Mouse (Mus musculus) embryonic stem cell, embryonic (primary cell): ENCODE measurements around the gene Ssbp3.

ENCODE experiments used
- CTCF ChIA-PET, 4 experiments: fragments of 300-600 bp in 2 of 4; fragments of 350-600 bp in 2 of 4; sonication (Branson Sonifier 250); formaldehyde crosslinking; loops; one replicate each; lab custom pipeline; 2022; ENCODE audit warnings: inconsistent platforms in 2 of 4; lab: Charles Lee
- POLR2A ChIA-PET, 4 experiments: fragments of 300-600 bp in 2 of 4; fragments of 350-600 bp in 2 of 4; sonication (Branson Sonifier 250); formaldehyde crosslinking; loops; one replicate each; lab custom pipeline; 2022; ENCODE audit warnings: antibody characterized with exemption in 4 of 4, inconsistent platforms in 1 of 4; lab: Charles Lee

The Ssbp3 gene

GRCm38 (mm10) chr4:107083126-107083525 is 172.6 kb downstream of the Ssbp3 start:
- CTCF ChIA-PET: interaction anchor here in 2 of 4 experiments (0.5 to 0.6 kb wide), 2 partner anchors 56 to 93 kb away, joined by 3 read pairs; no protein-coding TSS in a partner anchor
- POLR2A ChIA-PET: interaction anchor here in 1 of 4 experiments (0.9 kb wide), 1 partner anchor 26 kb away, joined by 3 read pairs; no protein-coding TSS in a partner anchor

- CTCF ChIA-PET: interaction anchor here in 3 of 4 experiments (0.5 to 1.8 kb wide), 6 partner anchors 9 to 225 kb away, joined by 3 to 10 read pairs (median 4); no protein-coding TSS in a partner anchor
- POLR2A ChIA-PET: interaction anchor here in 2 of 4 experiments (0.8 to 2.9 kb wide), 8 partner anchors 9 to 237 kb away, joined by 3 to 11 read pairs (median 4); partner anchors contain the start of genes Cyb5rl (in 1 of the 2) and Mrpl37 (in 1 of the 2)
Measured at GRCm38 (mm10) chr4:107084343-107084742, 173.8 kb downstream of the Ssbp3 start.

GRCm38 (mm10) chr4:107084858-107085257 is 174.4 kb downstream of the Ssbp3 start:
- ChIA-PET CTCF (interaction anchor here in 3 of 4 experiments (0.5 to 1.8 kb wide), 7 partner anchors 9 to 275 kb away, joined by 3 to 10 read pairs (median 3); no protein-coding TSS in a partner anchor), POLR2A (interaction anchor here in 3 of 4 experiments (0.5 to 2.9 kb wide), 15 partner anchors 9 to 1375 kb away, joined by 3 to 11 read pairs (median 3); partner anchors contain the start of genes Cyb5rl (in 1 of the 3) and Mrpl37 (in 1 of the 3))

GRCm38 (mm10) chr4:107091696-107092095 is 181.2 kb downstream of the Ssbp3 start:
- ChIA-PET POLR2A (interaction anchor here in 3 of 4 experiments (0.5 to 1.3 kb wide), 10 partner anchors 9 to 430 kb away, joined by 3 to 5 read pairs (median 3); no protein-coding TSS in a partner anchor), CTCF (interaction anchor here in 2 of 4 experiments (0.6 to 1.0 kb wide), 2 partner anchors 30 to 1027 kb away, joined by 3 to 19 read pairs; no protein-coding TSS in a partner anchor)

GRCm38 (mm10) chr4:107094484-107095187 is 184.1 kb downstream of the Ssbp3 start:
- CTCF ChIA-PET: interaction anchor here in 1 of 4 experiments (1.2 kb wide), 1 partner anchor 10 kb away, joined by 4 read pairs; no protein-coding TSS in a partner anchor
- POLR2A ChIA-PET: interaction anchor here in 2 of 4 experiments (0.6 to 2.1 kb wide), 7 partner anchors 9 to 589 kb away, joined by 3 to 11 read pairs (median 3); partner anchors contain the start of gene Dmrtb1 (in 1 of the 2)

GRCm38 (mm10) chr4:107096043-107096442 is 185.5 kb downstream of the Ssbp3 start:
- ChIA-PET POLR2A (interaction anchor here in 2 of 4 experiments (0.9 to 2.1 kb wide), 2 partner anchors 11 to 32 kb away, joined by 4 to 11 read pairs; no protein-coding TSS in a partner anchor), CTCF (no interaction called here)

- ChIA-PET POLR2A (interaction anchor here in 2 of 4 experiments (0.6 to 2.7 kb wide), 8 partner anchors 9 to 111 kb away, joined by 3 to 14 read pairs (median 3); no protein-coding TSS in a partner anchor), CTCF (interaction anchor here in 1 of 4 experiments (1.8 kb wide), 1 partner anchor 67 kb away, joined by 6 read pairs; no protein-coding TSS in a partner anchor)
Measured at GRCm38 (mm10) chr4:107096841-107097373, 186.4 kb downstream of the Ssbp3 start, which contains the start of gene Cdcp2. Gene Cdcp2 (plus strand): TSS chr4:107096891.

GRCm38 (mm10) chr4:107097871-107098270 is 187.4 kb downstream of the Ssbp3 start:
- POLR2A ChIA-PET: interaction anchor here in 3 of 4 experiments (0.7 to 2.7 kb wide), 8 partner anchors 10 to 824 kb away, joined by 3 to 14 read pairs (median 3); no protein-coding TSS in a partner anchor
- CTCF ChIA-PET: interaction anchor here in 3 of 4 experiments (0.5 to 1.8 kb wide), 4 partner anchors 10 to 262 kb away, joined by 3 to 6 read pairs (median 4); no protein-coding TSS in a partner anchor

GRCm38 (mm10) chr4:107098375-107098774 is 187.9 kb downstream of the Ssbp3 start:
- POLR2A ChIA-PET: interaction anchor here (0.6 to 2.7 kb wide), 11 partner anchors 9 to 299 kb away, joined by 3 to 14 read pairs (median 4); no protein-coding TSS in a partner anchor
- CTCF ChIA-PET: interaction anchor here in 3 of 4 experiments (0.6 to 1.8 kb wide), 3 partner anchors 9 to 65 kb away, joined by 3 to 6 read pairs (median 4); no protein-coding TSS in a partner anchor

- ChIA-PET POLR2A (interaction anchor here (0.6 to 2.7 kb wide), 9 partner anchors 9 to 300 kb away, joined by 3 to 14 read pairs (median 4); no protein-coding TSS in a partner anchor), CTCF (interaction anchor here in 2 of 4 experiments (0.6 to 1.8 kb wide), 4 partner anchors 10 to 299 kb away, joined by 3 to 6 read pairs (median 4); no protein-coding TSS in a partner anchor)
Measured at GRCm38 (mm10) chr4:107098791-107099525, 188.5 kb downstream of the Ssbp3 start.
